Comparison of ENCODE assay signal across 8 mouse cellular contexts in genomic region chr12:72070327-72071269, GRCm38 (mm10). TPM values are rescaled to one million over a fixed set of nuclear protein-coding genes. Genes with fewer than 3 reads are reported as not detected.
DNase-seq lines count a peak whose midpoint lies in the region; ATAC-seq and TF ChIP-seq lines count a peak whose summit lies in the region.

Gene Gpr135, minus strand, starts transcription at chr12:72071125.

- peaks cover 4% of the 10 kb centered on the region; the same call in 1 of the 2 replicates for H3K9me3 ChIP-seq in heart, embryonic 12.5 days (replicated peaks)
- no peaks in the 10 kb centered on the region for H3K9me3 ChIP-seq in kidney, embryonic 16.5 days (ENCODE audit: low read length)
- H3K9me3 ChIP-seq in midbrain, postnatal 0 days (ENCODE audit: low read length): no peaks in the 10 kb centered on the region

- H3K27me3 ChIP-seq in heart, embryonic 12.5 days (replicated peaks): peaks cover 33% of the 10 kb centered on the region
- peaks cover 25% of the 10 kb centered on the region for H3K27me3 ChIP-seq in kidney, embryonic 16.5 days (ENCODE audit: insufficient read depth, low read length)
- no peaks in the 10 kb centered on the region for H3K27me3 ChIP-seq in midbrain, postnatal 0 days (ENCODE audit: insufficient read depth, low read length)
- peaks cover 10% of the 10 kb centered on the region for H3K27me3 ChIP-seq in spleen, adult 2 months (ENCODE audit: control insufficient read depth, insufficient read depth, low read length)

- H3K4me1 ChIP-seq in embryonic fibroblast, embryonic 13.5 days (ENCODE audit: control insufficient read depth, insufficient read depth, low read length): no peaks in the 10 kb centered on the region
- H3K4me1 ChIP-seq in heart, embryonic 12.5 days (replicated peaks): peaks cover 13% of the 10 kb centered on the region
- peaks cover 11% of the 10 kb centered on the region for H3K4me1 ChIP-seq in kidney, embryonic 16.5 days (ENCODE audit: insufficient read depth, low read length)
- no peaks in the 10 kb centered on the region for H3K4me1 ChIP-seq in midbrain, postnatal 0 days (ENCODE audit: insufficient read depth, low read length)
- H3K4me1 ChIP-seq in spleen, adult 2 months (ENCODE audit: control insufficient read depth, insufficient read depth, insufficient read length): peaks cover 10% of the 10 kb centered on the region

- peak within 1 kb of the TSS; percentile 73 for H3K9ac ChIP-seq in heart, embryonic 12.5 days
- peak within 1 kb of the TSS; percentile 67 for H3K9ac ChIP-seq in kidney, embryonic 16.5 days (replicated peaks; ENCODE audit: low read length)
- peak within 1 kb of the TSS; percentile 91 for H3K9ac ChIP-seq in midbrain, postnatal 0 days (replicated peaks; ENCODE audit: low read length, poor library complexity, severe bottlenecking)

- peak within 1 kb of the TSS; percentile 94 for H3K4me2 ChIP-seq in heart, embryonic 12.5 days
- peak within 1 kb of the TSS; percentile 86 for H3K4me2 ChIP-seq in kidney, embryonic 16.5 days (replicated peaks; ENCODE audit: low read depth, low read length)
- H3K4me2 ChIP-seq in midbrain, postnatal 0 days (ENCODE audit: low read depth, low read length, poor library complexity, severe bottlenecking): peak within 1 kb of the TSS; percentile 87

- no peak for TF ChIP-seq POLR2A in embryonic fibroblast, embryonic 13.5 days (IDR thresholded peaks at IDR 0.05; ENCODE audit: low read depth, low read length)
- TF ChIP-seq POLR2A in spleen, adult 2 months (IDR thresholded peaks at IDR 0.05; ENCODE audit: low read depth, low read length): no peak

- H3K27ac ChIP-seq in embryonic fibroblast, embryonic 13.5 days (ENCODE audit: insufficient read depth, low read length): no peak within 1 kb of the TSS
- no peak within 1 kb of the TSS for H3K27ac ChIP-seq in heart, embryonic 12.5 days (ENCODE audit: poor library complexity, severe bottlenecking)
- no peak within 1 kb of the TSS for H3K27ac ChIP-seq in kidney, embryonic 16.5 days (ENCODE audit: low read length)
- peak within 1 kb of the TSS; percentile 95 for H3K27ac ChIP-seq in midbrain, postnatal 0 days (ENCODE audit: low read depth, low read length)
- H3K27ac ChIP-seq in spleen, adult 2 months (ENCODE audit: insufficient read depth, low read length): no peak within 1 kb of the TSS

- TF ChIP-seq CTCF in embryonic fibroblast, embryonic 13.5 days (IDR thresholded peaks at IDR 0.05; ENCODE audit: borderline replicate concordance, insufficient read depth, low read length): peak; percentile 92
- peak; percentile 87 for TF ChIP-seq CTCF in midbrain, postnatal 0 days (IDR thresholded peaks at IDR 0.05)
- TF ChIP-seq CTCF in spleen, adult 2 months (IDR thresholded peaks at IDR 0.05; ENCODE audit: extremely low read depth, insufficient read depth, insufficient read length, insufficient replicate concordance): peak; percentile 83

- ATAC-seq in heart, embryonic 12.5 days (ENCODE audit: insufficient number of reproducible peaks, low FRiP score): peak; percentile 71
- peak; percentile 90 for ATAC-seq in kidney, embryonic 16.5 days (ENCODE audit: low FRiP score, low TSS enrichment)
- ATAC-seq in midbrain, postnatal 0 days (ENCODE audit: low FRiP score): peak; percentile 92

- peaks cover 12% of the 10 kb centered on the region for H3K36me3 ChIP-seq in heart, embryonic 12.5 days
- peaks cover 12% of the 10 kb centered on the region; the same call in 1 of the 2 replicates for H3K36me3 ChIP-seq in kidney, embryonic 16.5 days (ENCODE audit: insufficient read depth, low read length)
- no peaks in the 10 kb centered on the region for H3K36me3 ChIP-seq in midbrain, postnatal 0 days (ENCODE audit: insufficient read depth, low read length)
- no peaks in the 10 kb centered on the region for H3K36me3 ChIP-seq in spleen, adult 2 months (ENCODE audit: control insufficient read depth, insufficient read depth, low read length)

- peak within 1 kb of the TSS; percentile 73 for H3K4me3 ChIP-seq in embryonic fibroblast, embryonic 13.5 days (ENCODE audit: insufficient read depth, low read length)
- H3K4me3 ChIP-seq in heart, embryonic 12.5 days: peak within 1 kb of the TSS; percentile 64
- peak within 1 kb of the TSS; percentile 67 for H3K4me3 ChIP-seq in kidney, embryonic 16.5 days (ENCODE audit: low read length)
- peak within 1 kb of the TSS; percentile 69 for H3K4me3 ChIP-seq in midbrain, postnatal 0 days (ENCODE audit: low read depth, low read length)
- H3K4me3 ChIP-seq in spleen, adult 2 months (ENCODE audit: extremely low read depth, insufficient read depth, insufficient read length): peak within 1 kb of the TSS; percentile 71

- under 1% methylated on average over 94 of the region's 94 CpGs for WGBS in heart, embryonic 12.5 days
- under 1% methylated on average over 94 of the region's 94 CpGs for WGBS in kidney, embryonic 16.5 days
- under 1% methylated on average over 94 of the region's 94 CpGs for WGBS in midbrain, postnatal 0 days
- WGBS in spleen, adult 2 months: 1% methylated on average over 94 of the region's 94 CpGs

- peak; percentile 77 for DNase-seq in A20 (ENCODE audit: low read depth, low spot score)
- DNase-seq in brain, adult 2 months (ENCODE audit: low read depth, low spot score): peak; percentile 95
- DNase-seq in liver: peak; percentile 69
- peak; percentile 92 for DNase-seq in midbrain, postnatal 0 days (ENCODE audit: low spot score)
- DNase-seq in spleen, adult 2 months (ENCODE audit: low read depth in 1 of 2, low spot score in 2 of 2): peak; percentile 45 to 75

RNA-seq across cellular contexts. Expression of gene Gpr135, which starts in this region (rescaled TPM):
- polyA plus RNA-seq in embryonic fibroblast, embryonic 13.5 days (2011; ENCODE audit: insufficient read length, low read depth, missing spikeins): 1.1 and 1.6 TPM in 2 replicates
- 0.55 and 0.56 TPM in 2 replicates for polyA plus RNA-seq in heart, embryonic 12.5 days (2016; fragmentation: Nextera tagmentation; extraction: Ambion mirVana)
- polyA plus RNA-seq in kidney, embryonic 16.5 days (2015; fragmentation: Nextera tagmentation; extraction: Ambion mirVana): 0.69 and 0.72 TPM in 2 replicates
- total RNA-seq in midbrain, postnatal 0 days (2014; rRNA removed): 23.4 and 23.5 TPM in 2 replicates
- polyA plus RNA-seq in midbrain, postnatal 0 days (2015; fragmentation: Nextera tagmentation; extraction: Ambion mirVana): 11.3 and 12.8 TPM in 2 replicates
- 0.30 and 0.58 TPM in 2 replicates for polyA plus RNA-seq in spleen, adult 2 months (2012; rRNA removed)

Comparison
In these comparisons a context has a peak if more than half of its experiments do, and no peak if none do; other contexts are left out.
1. Peak in ATAC-seq, H3K4me3 ChIP-seq, H3K9ac ChIP-seq and H3K4me2 ChIP-seq in heart, embryonic 12.5 days; RNA of the gene not detected or under 1 TPM.
2. Peak in ATAC-seq, H3K4me3 ChIP-seq, H3K9ac ChIP-seq and H3K4me2 ChIP-seq in kidney, embryonic 16.5 days; RNA of the gene not detected or under 1 TPM.
3. Peak in DNase-seq and H3K4me3 ChIP-seq in spleen, adult 2 months; RNA of the gene not detected or under 1 TPM.